Mouse (Mus musculus): Measurements from ENCODE around the gene Psmc5. TPM values are rescaled to one million over a fixed set of nuclear protein-coding genes. Genes with fewer than 3 reads are reported as not detected.

The Psmc5 gene
- 202 TPM for polyA plus RNA-seq (2017; shearing (Covaris generic))

DNA sequence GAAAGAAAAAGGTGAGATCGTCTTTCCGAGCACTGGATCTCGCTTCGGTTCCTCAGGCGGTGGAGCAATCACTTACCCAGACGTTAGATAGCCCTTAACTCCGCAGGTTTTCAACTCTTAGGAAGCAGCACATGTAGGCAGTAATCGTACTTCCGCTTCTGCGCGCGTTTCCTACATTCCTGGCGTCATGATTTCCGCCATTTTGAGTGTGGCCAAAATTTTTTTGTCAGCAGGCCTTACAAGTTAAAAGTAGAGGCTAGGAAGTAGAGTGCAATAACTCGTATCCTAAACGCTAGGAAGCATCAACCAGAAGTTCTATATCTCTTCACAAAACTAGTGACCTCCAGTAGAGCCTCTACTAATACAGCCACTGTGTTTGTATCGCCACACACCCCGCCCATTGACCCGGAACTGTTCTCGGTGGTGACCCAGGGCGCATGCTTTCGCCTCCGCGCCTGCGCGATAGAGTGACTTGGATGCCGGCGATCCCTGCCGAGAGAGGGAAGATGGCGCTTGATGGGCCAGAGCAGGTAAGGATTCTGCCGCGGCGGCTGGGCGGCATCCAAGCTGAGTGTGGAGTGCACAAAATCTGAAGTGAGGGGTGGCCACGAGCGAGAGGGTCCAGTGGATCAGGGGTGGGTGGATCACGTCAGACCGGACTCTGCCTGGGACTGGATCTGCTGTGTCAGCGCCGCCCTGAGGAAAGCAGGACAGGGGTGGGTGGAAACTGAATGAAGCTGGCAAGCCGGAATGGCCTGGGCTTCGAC, at the start of gene Psmc5, which contains the start of gene Ftsj3:
Psmc5 (plus strand) TSS at position 470 of the 767 bp plus-strand sequence.
Ftsj3 (minus strand) TSS at position 395 of the 767 bp plus-strand sequence.

DNA sequence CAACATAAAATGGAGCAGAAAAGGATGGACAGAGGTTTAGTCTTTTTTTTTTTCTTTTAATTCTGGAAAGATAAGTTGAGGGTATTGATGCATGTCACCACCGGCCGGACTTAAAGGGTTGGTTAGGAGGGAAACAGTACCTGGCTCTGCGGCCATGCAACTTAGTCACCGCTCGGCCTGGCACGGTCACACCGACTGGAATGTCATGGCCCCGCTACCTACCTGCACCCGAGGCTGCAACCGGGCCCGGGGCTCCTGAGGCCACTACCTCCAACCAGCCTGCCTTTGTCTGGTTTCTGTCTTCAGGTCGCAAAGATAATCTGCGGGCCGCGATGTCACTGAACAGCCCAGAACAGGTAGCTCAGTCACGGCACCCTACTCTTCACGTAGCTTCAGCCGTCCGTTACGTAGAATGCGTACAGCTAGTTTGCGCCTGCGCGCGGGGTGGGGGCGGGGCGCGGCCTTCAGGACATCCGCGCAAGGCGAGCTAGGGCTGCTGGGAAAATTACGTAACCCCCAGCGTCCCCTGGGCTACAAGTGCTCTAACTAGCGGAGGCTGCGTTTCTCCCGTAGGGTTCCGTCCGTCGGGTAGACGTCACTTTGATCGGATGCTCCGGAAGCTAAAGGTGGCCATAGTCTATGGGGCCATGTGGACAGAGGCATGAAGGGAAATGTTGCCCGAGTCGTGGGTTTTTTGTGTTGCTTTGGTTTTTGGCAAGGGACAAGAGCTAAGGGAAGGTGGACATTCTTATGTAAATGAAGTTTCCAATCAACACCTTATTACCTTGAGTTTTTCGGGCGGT, 39.8 kb upstream of the Psmc5 start, which contains the start of gene Ccdc47:
Ccdc47 (minus strand) TSS at position 418 of the 803 bp plus-strand sequence.

DNA sequence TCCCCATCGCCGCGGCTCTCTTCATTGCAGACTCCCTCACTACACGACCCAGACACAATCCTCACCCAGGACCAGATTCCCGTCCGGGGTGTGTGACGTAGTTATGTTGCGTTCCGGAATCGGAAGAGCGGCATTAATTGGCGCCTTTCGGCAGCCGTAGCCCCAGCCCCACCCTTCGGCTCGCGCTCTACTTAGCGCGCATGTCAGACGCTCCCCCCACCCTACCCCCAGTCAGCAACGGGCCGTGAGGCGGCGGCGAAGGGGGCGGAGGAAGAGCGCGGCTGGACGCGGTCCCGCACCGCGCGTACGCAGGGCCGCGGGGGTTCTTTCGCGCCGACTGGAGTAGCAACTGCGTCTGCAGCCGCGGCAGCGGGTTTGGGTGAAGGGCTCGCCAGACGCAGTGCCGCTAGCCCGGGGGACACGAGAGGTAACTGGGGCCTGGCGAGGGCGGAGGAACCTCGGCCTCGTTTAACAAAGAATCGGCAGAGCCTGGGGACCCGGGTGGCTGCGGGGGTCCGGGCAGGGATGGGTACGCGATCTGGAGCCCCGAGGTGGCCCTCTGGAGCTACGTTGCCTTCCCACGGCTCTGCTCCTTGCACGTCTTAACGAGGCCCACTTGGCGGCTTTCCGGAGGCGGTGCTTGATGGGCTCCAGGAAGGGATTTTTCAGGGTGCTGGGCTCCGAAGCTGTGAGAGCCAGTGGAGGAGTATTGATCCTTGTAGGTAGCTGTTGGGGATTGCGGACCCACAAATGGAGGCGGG, 39.0 kb upstream of the Psmc5 start, which contains the start of gene Ddx42:
Ddx42 (plus strand) TSS at position 197 of the 761 bp plus-strand sequence.

DNA sequence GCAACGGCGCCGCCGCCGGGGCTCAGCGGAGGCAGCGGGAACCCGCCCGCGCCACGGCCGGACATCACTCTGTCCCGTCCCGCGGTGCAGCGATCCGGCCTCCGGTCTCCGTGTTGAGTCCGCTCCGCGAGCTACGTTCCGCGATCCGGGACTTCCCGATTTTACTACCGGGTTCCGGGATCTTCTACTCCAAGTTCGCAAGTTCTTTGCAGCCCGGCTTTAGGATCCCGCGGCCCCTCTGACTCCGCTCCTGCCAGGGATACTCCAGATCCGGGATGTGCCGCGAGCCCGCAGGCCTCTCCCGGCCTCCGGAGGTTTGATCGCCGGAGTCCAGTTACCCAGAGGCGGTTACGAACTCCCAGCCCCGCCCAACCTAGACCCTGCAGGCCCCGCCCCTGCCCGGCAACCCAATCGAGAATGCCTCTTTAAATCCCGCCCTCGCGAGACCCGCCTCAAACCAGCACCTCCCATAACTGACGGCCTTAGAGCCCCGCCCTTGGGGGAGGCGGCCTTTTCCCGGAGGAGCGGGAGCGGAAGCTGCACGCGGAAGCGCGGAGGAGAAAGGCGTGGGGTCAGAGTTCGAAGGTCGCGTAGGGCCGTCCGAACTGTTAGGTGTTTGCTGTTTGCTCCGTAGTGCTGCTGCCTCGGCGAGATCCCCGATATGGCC, 16.8 kb downstream of the Psmc5 start, which contains the start of gene Smarcd2:
Smarcd2 (minus strand) TSS at position 329 of the 667 bp plus-strand sequence.

DNA sequence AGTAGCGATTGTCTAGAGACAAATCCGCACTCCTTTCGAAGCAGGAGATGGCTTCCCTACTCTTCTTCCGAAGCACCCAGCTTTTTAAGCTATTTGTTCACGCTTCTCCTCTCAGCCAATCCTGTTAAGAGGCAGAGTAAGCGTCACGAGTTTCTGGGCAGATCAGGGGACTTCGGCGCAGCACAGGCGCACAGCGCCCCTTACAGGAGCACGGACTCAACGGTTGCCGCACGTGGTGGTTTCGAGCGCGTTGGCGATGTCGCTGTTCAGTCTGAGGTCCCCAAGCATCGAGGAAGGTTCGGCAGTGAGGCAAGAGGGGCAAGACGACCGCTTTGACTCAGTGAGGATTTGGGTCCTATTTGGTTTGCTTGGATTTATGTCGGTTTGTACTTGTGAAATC, 20.5 kb downstream of the Psmc5 start, which contains the start of gene Tcam1:
Tcam1 (plus strand) TSS at position 219 of the 400 bp plus-strand sequence.

DNA sequence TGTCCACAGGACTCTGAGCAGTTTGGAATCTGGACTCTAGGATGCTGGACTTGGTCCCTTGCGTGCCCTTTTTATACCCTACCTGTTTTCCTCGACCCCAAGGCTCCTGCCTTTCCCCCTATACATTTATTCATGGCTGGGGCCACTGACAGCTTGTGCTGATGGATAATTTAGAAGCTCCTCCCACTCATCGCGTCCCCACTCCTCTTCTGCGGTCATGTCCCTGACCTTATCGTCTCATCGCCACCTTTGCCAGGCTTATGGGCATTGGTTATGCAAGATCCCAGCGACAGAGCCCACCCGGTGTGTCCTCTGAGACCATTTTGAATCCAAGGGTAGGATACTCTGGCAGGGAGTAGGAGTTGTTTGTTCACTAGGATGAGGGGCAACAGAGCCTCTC, 45.8 kb downstream of the Psmc5 start, which contains the start of gene Gh:
Gh (minus strand) TSS at position 101 of the 400 bp plus-strand sequence.

Other genes starting within 250 kb of the Psmc5 start
- 0.14 TPM for gene Kcnh6, start 248.0 kb upstream of the Psmc5 start, polyA plus RNA-seq (2017; shearing (Covaris generic))
- 67.4 TPM for gene Dcaf7, start 219.3 kb upstream of the Psmc5 start, polyA plus RNA-seq (2017; shearing (Covaris generic))
- 16.8 TPM for gene Taco1, start 190.1 kb upstream of the Psmc5 start, polyA plus RNA-seq (2017; shearing (Covaris generic))
- gene Map3k3, start 171.5 kb upstream of the Psmc5 start, polyA plus RNA-seq (2017; shearing (Covaris generic)): 15.1 TPM
- gene Gm10840, start 95.3 kb upstream of the Psmc5 start, polyA plus RNA-seq (2017; shearing (Covaris generic)): 1.4 TPM
- gene Limd2, start 95.3 kb upstream of the Psmc5 start, polyA plus RNA-seq (2017; shearing (Covaris generic)): 784 TPM
- gene Strada, start 54.0 kb upstream of the Psmc5 start, polyA plus RNA-seq (2017; shearing (Covaris generic)): 42.8 TPM
- 129 TPM for gene Ccdc47, start 39.8 kb upstream of the Psmc5 start, polyA plus RNA-seq (2017; shearing (Covaris generic))
- 67.6 TPM for gene Ddx42, start 39.2 kb upstream of the Psmc5 start, polyA plus RNA-seq (2017; shearing (Covaris generic))
- gene Ftsj3, start 75 bp upstream of the Psmc5 start, polyA plus RNA-seq (2017; shearing (Covaris generic)): 86.8 TPM
- gene Smarcd2, start 16.8 kb downstream of the Psmc5 start, polyA plus RNA-seq (2017; shearing (Covaris generic)): 9.2 TPM
- gene Tcam1, start 20.5 kb downstream of the Psmc5 start, polyA plus RNA-seq (2017; shearing (Covaris generic)): 0.17 TPM
- gene Gh, start 45.7 kb downstream of the Psmc5 start, polyA plus RNA-seq (2017; shearing (Covaris generic)): not detected
- 40.6 TPM for gene Cd79b, start 58.6 kb downstream of the Psmc5 start, polyA plus RNA-seq (2017; shearing (Covaris generic))
- not detected for gene Scn4a, start 97.1 kb downstream of the Psmc5 start, polyA plus RNA-seq (2017; shearing (Covaris generic))
- 0.36 TPM for gene Prr29, start 109.3 kb downstream of the Psmc5 start, polyA plus RNA-seq (2017; shearing (Covaris generic))
- gene Icam2, start 131.9 kb downstream of the Psmc5 start, polyA plus RNA-seq (2017; shearing (Covaris generic)): 126 TPM
- gene Ern1, start 231.7 kb downstream of the Psmc5 start, polyA plus RNA-seq (2017; shearing (Covaris generic)): 1.4 TPM

Data from CD4-positive, CD25-positive, alpha-beta regulatory T cell, adult 9 weeks (primary cell).